Mouse (Mus musculus) yolk sac, embryonic 10.5 days (tissue): ENCODE data around the gene Ifitm7.
"Not testable (repeated sequence)": the region's sequence is repeated elsewhere in the genome, so short reads cannot be mapped to it uniquely, and the experiment has no call there.

Experiments
- DNase-seq: peaks from one replicate; pipeline ENCODE4 v3.0.0-alpha.2; 2017; ENCODE audit warnings: low spot score

Gene Ifitm7

DNA sequence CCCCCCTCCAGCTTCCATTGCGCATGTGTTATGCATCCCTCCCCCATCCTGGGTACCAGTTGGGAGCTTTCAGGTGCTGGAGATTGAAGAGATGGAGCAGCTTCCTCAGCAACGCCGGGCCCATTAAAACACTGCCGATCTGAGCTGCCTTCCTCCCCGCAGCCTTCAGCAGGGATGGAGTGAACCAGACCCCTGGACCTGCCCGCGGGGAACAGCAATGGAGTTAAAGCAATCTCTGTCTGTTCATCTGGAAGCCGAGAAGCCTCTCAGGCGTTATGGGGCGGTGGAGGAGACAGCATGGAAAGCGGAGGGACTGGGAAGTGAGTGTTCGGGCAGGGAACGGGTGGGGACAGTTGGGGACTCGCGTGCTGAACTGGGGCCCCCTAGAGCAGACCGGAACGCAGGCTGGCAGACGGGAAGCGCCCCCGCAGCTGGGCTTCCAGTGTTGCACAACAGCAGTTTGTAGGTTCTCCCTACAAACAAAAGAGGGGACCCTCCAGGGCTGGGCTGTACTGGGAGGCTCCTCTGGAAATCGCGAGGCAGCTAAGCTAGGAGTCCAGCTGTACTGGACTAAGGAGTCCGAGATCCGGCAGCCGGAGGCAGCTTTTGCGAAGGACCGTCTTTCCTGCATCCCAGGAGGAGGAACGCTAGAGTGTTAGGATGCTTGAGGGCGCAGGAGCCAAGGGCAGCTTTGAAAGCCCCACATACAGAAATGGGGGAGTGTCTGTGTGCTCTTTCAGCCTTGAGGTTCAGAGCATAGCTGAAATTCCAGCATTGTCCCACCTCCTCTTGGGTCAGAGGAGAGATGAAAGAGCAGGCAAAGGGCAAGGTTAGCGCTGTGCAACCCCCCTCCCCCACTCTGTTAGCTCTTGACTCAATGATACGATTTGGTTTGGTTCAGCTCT is at the start of gene Ifitm7, which contains the start of gene 2900011O08Rik:
TSS of gene Ifitm7 (minus strand) at position 315 of the 905 bp plus-strand sequence.
TSS of gene 2900011O08Rik (plus strand) at position 31 of the 905 bp plus-strand sequence.
- DNase-seq = peak; percentile 17

DNA sequence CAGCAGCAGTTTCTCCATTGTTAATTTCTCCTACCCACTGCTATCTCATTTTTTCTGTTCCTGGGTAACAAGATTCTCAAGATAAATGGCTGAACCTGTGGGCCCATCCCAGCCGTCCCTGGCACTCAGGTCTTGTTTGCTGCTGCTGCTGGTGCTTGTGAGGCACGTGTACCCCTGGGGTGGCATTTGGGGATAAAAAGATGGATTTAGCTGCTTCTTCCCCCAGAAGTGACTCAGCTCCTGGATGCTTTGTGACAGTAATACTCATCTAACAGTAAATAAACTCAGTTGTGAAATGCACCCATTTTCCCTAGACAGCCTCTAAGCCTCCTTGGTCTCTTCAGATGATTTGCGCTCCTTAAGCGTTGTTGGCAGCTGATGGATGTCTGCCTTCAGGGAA is 46.4 kb upstream of the Ifitm7 start:
- no peak for DNase-seq

- DNase-seq = no peak
Measured at GRCm38 (mm10) chr16:14030650-14031049, 44.0 kb upstream of the Ifitm7 start.

GRCm38 (mm10) chr16:14029851-14030250 is 43.2 kb upstream of the Ifitm7 start:
- no peak for DNase-seq

- no peak for DNase-seq
Measured at GRCm38 (mm10) chr16:14029072-14029471, 42.4 kb upstream of the Ifitm7 start.

DNA sequence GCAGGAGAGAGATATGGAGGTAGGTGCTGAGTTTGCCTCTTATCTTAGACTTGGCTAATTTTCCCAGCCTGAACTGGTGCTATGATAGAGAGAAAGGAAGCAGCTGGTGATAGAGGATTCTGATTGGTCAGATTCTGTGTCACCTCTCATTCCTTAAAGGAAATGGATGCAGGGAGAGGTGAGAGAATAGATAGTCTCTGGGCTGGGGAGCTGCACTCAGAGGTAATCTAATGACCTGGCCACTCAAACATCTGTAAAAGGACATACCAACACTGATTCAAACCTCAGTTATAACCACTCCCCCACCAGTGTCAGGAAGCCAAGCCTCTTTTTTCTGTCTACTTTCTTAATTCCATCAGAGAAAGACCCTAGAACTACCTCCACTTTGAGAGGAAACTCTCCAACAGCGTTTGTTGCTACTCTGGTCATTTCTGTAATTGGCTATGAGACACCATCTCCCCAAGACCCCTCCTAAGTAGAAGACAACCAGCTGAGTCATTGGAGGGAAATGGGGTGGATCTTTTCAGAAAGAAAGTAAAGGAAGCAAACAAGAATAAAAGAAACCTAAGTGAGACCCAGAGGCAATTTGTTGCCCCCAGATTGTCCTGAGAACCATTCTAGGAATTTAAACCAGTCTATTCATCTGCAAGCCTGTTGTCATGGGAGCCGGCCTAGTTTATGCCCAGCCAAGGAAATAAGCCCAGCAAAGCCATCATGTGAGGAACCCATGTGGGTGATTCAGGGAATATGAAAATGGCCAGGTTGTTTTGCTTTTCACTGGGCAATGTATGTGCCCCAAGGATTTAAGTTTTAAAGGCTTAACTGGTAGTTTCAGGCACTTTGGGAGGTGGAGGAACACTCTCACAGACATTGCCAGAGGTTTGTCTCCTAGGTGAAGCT is 38.7 kb upstream of the Ifitm7 start:
- no peak for DNase-seq

DNA sequence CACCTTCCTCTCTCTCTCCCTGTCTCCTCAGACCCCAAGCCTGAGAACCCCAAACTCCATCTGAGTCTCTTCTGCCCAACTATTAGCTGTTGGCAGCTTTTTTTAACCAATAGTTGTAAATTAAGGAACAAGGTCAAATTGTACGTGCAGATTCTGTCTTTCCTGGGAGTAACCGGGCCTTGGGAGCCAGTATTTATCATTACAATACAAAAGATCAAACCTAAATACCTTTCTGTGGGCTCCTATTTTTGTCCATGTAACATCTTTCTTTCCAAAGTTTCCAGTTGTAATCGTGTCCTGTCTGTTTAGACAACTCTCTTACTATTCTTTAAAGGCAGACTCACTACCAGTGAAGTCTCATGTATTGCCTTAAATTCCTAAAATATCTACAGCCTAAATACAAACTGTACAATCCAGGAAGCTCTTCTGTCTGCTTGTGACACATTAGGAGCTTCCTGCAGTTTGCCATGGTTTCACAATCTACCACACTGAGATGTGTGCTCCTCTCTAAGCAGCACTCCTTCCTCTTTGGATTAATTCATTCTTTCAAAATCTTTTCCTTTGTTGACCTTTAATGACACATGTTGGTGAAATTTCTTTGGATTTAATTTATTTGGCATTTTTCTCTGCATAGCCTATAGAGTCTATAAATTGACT is 34.6 kb upstream of the Ifitm7 start:
- no peak for DNase-seq

DNA sequence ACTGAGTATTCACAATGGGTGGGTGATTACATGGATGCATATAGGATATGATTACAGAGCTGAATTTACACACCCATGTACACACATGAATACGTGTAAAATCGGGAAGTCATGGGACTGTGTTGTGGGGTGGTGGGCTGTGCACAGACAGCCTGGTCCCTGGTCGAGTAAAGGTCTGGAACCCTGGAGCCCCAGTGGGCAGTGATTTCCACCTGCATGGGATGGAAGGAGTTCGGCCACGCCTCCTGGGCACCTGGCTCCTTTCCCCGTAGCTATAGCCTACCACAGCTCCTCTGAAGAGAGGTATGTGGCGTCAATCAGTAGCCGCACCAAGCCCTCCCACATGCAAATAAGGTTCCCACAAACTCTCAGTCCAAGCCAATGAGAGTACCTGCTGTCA is 30.6 kb upstream of the Ifitm7 start:
- no peak for DNase-seq

- no peak for DNase-seq
Measured at GRCm38 (mm10) chr16:14009966-14010365, 23.3 kb upstream of the Ifitm7 start.

DNA sequence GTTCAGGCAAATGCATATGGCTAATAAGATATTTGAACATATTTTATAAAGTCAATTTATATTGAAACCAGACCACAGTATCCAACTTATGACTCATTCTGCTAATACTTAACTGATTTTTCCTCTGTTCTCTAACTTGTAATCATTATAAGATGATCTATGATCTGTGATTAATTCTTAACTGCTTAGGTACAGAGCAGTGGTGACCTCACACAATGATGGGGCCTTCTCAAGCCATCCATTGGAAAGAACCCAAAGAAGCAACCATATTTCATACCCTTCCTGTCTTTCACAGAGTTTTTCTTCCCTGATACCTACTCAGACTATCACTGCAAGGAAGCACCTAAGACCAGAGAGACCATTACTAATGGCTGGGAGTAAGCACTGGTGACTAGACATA is 22.0 kb upstream of the Ifitm7 start:
- DNase-seq = no peak

DNA sequence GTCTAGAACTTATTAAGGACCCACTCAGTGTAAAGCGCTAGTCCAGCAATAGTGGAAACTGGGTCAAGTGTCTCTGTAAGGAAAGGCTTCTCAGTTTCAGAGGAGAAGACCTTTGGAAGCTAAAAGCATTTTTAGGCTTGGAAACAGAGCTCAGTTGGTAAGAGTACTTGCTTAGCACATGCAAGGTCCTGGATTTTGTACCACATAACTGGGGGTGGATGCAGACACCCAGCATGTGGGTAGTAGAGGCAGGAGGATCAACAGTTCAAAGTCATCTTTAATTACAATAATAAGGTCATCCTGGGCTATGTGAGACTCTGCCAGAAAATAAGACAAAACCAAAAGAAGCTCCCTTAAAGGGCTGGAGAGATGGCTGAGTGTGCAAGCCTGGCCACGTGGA is 21.4 kb upstream of the Ifitm7 start:
- no peak for DNase-seq

DNA sequence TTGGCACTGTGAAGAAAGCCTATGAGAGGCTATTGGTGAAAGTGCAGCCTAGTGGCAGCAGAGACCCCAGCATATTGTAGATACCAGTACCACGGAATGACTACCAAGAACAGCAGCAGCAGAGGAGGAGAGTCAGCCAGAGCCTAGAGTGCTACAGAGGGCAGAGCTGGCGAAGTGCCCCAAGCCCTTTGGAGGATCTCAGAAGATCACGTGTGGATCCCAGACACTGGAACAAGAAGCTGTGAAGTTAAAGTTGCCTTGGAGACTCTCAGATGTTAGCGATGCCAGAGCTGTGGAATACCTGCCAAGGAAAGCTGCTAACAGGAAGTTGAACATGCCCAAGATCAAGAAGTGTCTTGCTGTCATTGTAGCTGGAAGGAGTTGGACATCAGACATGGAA is 18.6 kb upstream of the Ifitm7 start:
- DNase-seq = no peak

GRCm38 (mm10) chr16:14004726-14005125 is 18.0 kb upstream of the Ifitm7 start:
- DNase-seq = no peak

- peak; percentile 24 for DNase-seq
Measured at GRCm38 (mm10) chr16:14004170-14004569, 17.5 kb upstream of the Ifitm7 start.

DNA sequence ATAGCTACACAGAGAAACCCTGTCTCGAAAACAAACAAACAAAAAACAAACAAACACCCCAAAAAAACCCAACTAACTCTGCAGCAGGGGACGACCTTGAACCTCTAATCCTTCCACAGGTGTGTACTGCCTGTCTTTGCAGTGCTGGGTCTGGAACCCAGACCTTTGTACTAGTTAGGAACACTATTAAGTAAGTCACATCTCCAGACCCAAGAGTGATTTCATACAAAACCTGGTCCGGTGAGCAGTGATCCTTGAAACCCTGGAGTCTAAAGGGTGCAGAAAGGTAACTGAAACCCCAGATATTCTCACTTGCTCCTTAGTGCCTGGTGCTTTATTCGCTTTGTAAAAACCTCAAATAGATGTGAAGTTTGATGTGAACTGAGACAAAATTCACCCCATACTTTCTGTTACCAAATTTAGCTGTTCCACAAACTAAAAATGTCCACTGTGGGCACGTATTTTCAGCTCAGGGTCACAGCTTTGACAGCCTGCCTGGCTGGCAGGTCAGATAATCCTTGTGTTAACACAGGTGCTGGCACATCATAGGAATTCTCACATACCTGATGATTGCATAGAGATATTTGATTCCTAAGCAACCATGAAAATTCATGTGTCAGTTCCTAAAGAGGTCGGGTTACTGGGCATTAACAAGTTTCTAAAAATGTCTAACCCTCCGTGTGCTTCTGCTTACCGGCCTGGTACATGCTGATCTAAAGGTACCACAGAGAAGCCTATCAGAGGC is 16.9 kb upstream of the Ifitm7 start:
- DNase-seq = no peak

GRCm38 (mm10) chr16:13994502-13994901 is 7.8 kb upstream of the Ifitm7 start:
- DNase-seq = no peak

DNA sequence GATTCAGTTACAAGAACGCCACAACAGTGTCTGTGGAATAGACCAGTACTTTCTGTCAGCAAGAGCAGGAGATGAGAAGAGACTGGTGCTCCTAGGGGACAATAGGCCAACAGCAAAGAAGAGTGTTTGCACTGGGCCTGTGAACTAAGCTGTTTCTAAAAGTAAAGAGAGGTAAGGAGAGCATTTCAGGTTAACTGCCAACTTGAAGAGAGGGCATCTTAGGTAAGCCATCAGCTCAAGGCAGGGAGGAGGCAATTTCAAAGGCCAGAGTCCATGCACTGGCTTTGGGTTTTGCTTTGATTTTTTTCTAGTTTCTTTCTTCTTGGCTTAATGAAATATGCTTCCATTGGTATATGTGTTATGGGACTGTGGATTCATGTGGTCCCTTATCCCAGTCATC is 7.4 kb upstream of the Ifitm7 start:
- DNase-seq = no peak

DNA sequence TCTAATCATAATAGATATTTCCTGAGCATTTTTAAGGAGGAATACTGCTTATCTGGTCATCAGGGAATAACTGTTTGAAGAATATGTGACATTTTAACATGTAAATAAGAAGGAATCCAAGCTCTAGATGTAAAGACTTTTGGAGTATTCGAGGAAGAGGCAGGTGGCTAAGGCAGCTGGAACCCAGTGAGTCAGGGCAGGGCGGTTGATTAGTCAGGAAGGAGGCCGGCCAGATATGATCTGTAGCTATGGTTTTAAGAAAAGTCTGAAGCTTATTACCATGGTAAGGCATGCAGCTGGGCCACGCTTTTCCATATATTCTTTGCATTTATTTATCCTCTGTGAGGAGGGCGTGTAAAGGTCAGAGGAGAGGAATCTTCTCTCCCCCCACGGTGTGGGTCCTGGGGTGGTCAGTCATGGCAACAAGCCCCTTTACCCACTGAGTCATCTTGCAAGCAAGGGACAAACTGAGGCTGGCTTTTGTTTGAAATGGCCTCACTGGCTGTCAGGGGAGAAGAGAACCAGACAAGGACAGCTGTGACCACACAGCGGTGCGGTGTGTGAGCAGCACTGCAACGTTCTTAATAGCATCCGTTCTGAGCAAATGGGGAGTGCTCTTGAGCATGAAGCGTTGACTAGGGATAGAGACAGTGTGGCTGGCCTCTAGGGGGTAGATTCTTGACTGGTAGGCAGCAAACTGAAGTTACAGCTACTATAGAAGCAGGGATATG is 6.0 kb upstream of the Ifitm7 start:
- DNase-seq = no peak

DNA sequence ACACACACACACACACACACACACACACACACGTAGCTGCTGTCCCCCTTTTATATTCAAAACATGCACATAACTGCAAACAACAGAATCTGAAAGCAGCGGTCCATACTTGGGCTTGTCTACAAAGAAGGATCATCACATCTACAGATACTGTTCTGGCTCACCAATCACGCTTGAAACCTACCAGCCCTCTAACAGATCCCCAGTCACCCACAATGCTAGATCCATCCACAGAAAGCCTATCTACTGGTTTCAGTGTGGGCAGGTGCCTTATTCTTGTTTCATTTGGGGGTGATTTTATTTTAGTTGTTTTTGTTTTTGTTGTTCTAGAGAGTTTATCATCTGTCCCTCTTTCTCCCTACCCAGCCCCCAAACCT is 503 bp downstream of the Ifitm7 start:
- no peak for DNase-seq

DNA sequence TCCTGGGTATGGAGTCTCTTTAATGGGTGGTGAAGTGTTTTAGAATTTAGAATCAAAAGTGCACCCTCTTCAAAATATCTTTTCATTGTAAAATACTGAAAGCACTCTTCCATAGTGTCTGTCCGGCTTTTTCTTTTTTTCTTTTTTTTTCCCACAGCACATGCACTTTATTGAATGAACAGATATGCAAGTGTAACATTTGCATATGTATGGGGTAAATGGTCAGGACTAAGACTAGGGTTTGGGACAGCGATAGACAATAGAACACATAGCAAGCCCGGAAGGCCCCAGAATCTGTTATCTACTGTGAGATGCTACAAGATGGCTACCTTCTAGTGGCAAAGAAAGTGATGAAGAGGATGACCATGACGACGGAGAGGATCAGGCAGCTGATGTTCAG is 3.5 kb downstream of the Ifitm7 start:
- no peak for DNase-seq

- not testable (repeated sequence) for DNase-seq
Measured at GRCm38 (mm10) chr16:13981726-13982125, 5.0 kb downstream of the Ifitm7 start.
